Mouse (Mus musculus) E14TG2a.4 (cell line): ENCODE data around the gene Timm9.

ENCODE experiments used
- CTCF ChIP-seq: conservative IDR thresholded peaks from 2 replicates; pipeline ENCODE4 v1.5.1; 2014; ENCODE audit warnings: low read length
- NANOG ChIP-seq: IDR thresholded peaks from 2 replicates; pipeline ENCODE4 v1.6.1; 2014; ENCODE audit warnings: borderline replicate concordance, low read length, mixed read lengths
- POU5F1 ChIP-seq: IDR thresholded peaks from 2 replicates; pipeline ENCODE4 v1.6.1; 2014; ENCODE audit warnings: low read length, borderline replicate concordance

DNA sequence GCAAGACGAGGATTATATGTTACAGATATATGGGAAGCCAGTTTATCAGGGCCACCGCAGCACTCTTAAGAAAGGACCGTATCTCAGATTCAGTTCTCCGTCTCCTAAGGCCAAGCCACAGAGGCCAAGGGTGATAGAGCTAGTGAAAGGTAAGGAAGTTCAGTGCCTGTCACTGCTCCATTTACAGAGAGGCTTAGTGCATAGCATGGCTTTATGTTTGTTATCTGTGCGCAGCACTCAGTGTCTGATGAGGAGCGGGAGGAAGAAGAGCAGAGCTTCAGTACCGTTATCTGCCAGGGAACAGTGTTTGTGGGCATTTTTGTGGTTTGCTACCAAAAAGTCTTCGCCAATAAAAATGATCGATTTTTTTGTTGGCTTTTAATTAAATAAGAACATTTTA, 27.9 kb upstream of the Timm9 start:
- TF ChIP-seq CTCF: no peak
- no peak for TF ChIP-seq NANOG
- no peak for TF ChIP-seq POU5F1
